Mouse (Mus musculus): ENCODE measurements around the gene Uvrag. TPM values are rescaled to one million over a fixed set of nuclear protein-coding genes. Genes with fewer than 3 reads are reported as not detected.

Uvrag gene
- polyA plus RNA-seq, 1 experiment = 12.3 TPM

- TF ChIP-seq CTCF (IDR thresholded peaks at IDR 0.05; ENCODE audit: borderline replicate concordance, extremely low read depth, insufficient read depth, insufficient read length) (no peak), POLR2A (IDR thresholded peaks at IDR 0.05; ENCODE audit: borderline replicate concordance, extremely low read depth, insufficient read depth, insufficient read length, poor library complexity, severe bottlenecking) (no peak)
- no peak for DNase-seq (ENCODE audit: low read depth)
These were observed 107.6 kb downstream of the Uvrag start for GRCm38 (mm10) chr7:99033314-99033713.

GRCm38 (mm10) chr7:99032051-99032450, 108.9 kb downstream of the Uvrag start:
- DNase-seq (ENCODE audit: low read depth) = no peak
- no peak for TF ChIP-seq POLR2A (IDR thresholded peaks at IDR 0.05; ENCODE audit: borderline replicate concordance, extremely low read depth, insufficient read depth, insufficient read length, poor library complexity, severe bottlenecking)
- no peak for TF ChIP-seq CTCF (IDR thresholded peaks at IDR 0.05; ENCODE audit: borderline replicate concordance, extremely low read depth, insufficient read depth, insufficient read length)

- DNase-seq (ENCODE audit: low read depth) = no peak
- no peak for TF ChIP-seq POLR2A (IDR thresholded peaks at IDR 0.05; ENCODE audit: borderline replicate concordance, extremely low read depth, insufficient read depth, insufficient read length, poor library complexity, severe bottlenecking)
- peak; percentile 13; the same call in 1 of the 2 replicates for TF ChIP-seq CTCF (IDR thresholded peaks at IDR 0.05; ENCODE audit: borderline replicate concordance, extremely low read depth, insufficient read depth, insufficient read length)
These were observed 112.8 kb downstream of the Uvrag start for GRCm38 (mm10) chr7:99028108-99028507.

DNA sequence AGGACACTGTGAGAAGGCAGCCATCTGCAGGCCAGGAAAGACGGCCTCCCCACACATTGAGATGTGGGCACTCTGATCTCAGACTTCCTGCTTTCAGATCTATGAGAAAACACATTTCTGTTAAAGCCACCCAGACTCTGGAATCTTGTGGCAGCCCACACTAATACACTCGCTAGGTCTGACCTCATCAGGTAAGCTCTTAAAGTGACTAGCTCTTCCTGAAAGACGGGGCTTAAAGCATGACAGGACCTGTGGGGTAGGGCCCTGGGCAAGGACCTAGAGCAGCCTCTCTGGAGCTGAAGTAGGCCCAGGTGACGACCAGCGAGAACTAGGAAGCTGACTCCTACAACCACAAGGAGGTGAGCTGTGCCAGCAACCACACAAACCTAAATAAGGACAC, 113.8 kb downstream of the Uvrag start:
- DNase-seq (ENCODE audit: low read depth) = no peak

DNA sequence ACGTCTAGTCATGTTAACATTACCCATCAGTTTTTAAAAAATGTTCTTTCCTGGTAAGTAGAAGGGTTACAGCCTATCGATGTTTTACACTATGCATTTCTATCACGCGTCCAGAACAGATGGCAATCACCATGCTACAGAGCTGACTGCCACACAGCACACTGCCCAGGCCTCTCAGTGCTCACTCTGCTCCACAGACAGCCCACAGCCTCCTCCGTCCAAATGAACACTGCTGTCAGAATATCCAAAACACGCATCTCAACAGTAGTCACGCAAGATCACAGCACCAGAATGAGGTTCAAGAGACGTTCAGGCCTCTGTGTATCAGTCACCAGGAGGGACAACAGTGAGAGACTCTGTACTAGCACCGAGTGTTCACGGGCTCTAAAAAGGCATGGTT, 115.0 kb downstream of the Uvrag start:
- TF ChIP-seq POLR2A (IDR thresholded peaks at IDR 0.05; ENCODE audit: borderline replicate concordance, extremely low read depth, insufficient read depth, insufficient read length, poor library complexity, severe bottlenecking) (no peak), CTCF (IDR thresholded peaks at IDR 0.05; ENCODE audit: borderline replicate concordance, extremely low read depth, insufficient read depth, insufficient read length) (no peak)
- no peak for DNase-seq (ENCODE audit: low read depth)

More for the DNA sequence above, 113.8 kb downstream of the Uvrag start:
- TF ChIP-seq POLR2A (IDR thresholded peaks at IDR 0.05; ENCODE audit: borderline replicate concordance, extremely low read depth, insufficient read depth, insufficient read length, poor library complexity, severe bottlenecking) = no peak
- TF ChIP-seq CTCF (IDR thresholded peaks at IDR 0.05; ENCODE audit: borderline replicate concordance, extremely low read depth, insufficient read depth, insufficient read length) = no peak

GRCm38 (mm10) chr7:99025265-99025664, 115.7 kb downstream of the Uvrag start:
- DNase-seq (ENCODE audit: low read depth) = no peak
- TF ChIP-seq CTCF (IDR thresholded peaks at IDR 0.05; ENCODE audit: borderline replicate concordance, extremely low read depth, insufficient read depth, insufficient read length) (no peak), POLR2A (IDR thresholded peaks at IDR 0.05; ENCODE audit: borderline replicate concordance, extremely low read depth, insufficient read depth, insufficient read length, poor library complexity, severe bottlenecking) (no peak)

GRCm38 (mm10) chr7:99024791-99025190, 116.2 kb downstream of the Uvrag start:
- no peak for DNase-seq (ENCODE audit: low read depth)
- no peak for TF ChIP-seq CTCF (IDR thresholded peaks at IDR 0.05; ENCODE audit: borderline replicate concordance, extremely low read depth, insufficient read depth, insufficient read length)
- no peak for TF ChIP-seq POLR2A (IDR thresholded peaks at IDR 0.05; ENCODE audit: borderline replicate concordance, extremely low read depth, insufficient read depth, insufficient read length, poor library complexity, severe bottlenecking)

- TF ChIP-seq CTCF (IDR thresholded peaks at IDR 0.05; ENCODE audit: borderline replicate concordance, extremely low read depth, insufficient read depth, insufficient read length) = no peak
- no peak for TF ChIP-seq POLR2A (IDR thresholded peaks at IDR 0.05; ENCODE audit: borderline replicate concordance, extremely low read depth, insufficient read depth, insufficient read length, poor library complexity, severe bottlenecking)
- DNase-seq (ENCODE audit: low read depth) = no peak
These were observed 117.0 kb downstream of the Uvrag start for GRCm38 (mm10) chr7:99023931-99024330.

DNA sequence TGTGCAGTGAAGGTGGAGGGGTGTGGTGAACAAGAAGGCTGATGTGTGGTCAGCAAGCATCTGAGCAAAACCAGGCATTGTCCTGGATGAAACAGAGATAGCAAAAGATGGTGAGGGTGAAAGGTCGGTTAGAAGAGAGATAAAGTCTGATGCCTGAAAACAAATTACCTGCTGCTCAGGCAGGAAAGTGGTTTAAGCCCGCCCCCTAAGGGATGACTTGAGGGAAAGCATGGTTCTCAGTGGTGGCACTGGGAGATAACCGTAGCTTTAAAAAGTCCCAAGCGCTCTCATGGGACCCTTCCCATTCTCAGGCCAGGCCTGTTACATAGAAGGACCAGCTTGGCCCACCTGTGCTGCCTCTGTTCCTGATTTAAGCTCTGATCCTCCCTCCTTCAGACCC, 119.7 kb downstream of the Uvrag start:
- DNase-seq (ENCODE audit: low read depth) = no peak
- TF ChIP-seq CTCF (IDR thresholded peaks at IDR 0.05; ENCODE audit: borderline replicate concordance, extremely low read depth, insufficient read depth, insufficient read length) = peak; percentile 11; the same call in 1 of the 2 replicates
- TF ChIP-seq POLR2A (IDR thresholded peaks at IDR 0.05; ENCODE audit: borderline replicate concordance, extremely low read depth, insufficient read depth, insufficient read length, poor library complexity, severe bottlenecking) = no peak

- no peak for TF ChIP-seq CTCF (IDR thresholded peaks at IDR 0.05; ENCODE audit: borderline replicate concordance, extremely low read depth, insufficient read depth, insufficient read length)
- no peak for TF ChIP-seq POLR2A (IDR thresholded peaks at IDR 0.05; ENCODE audit: borderline replicate concordance, extremely low read depth, insufficient read depth, insufficient read length, poor library complexity, severe bottlenecking)
- no peak for DNase-seq (ENCODE audit: low read depth)
These were observed 120.6 kb downstream of the Uvrag start for GRCm38 (mm10) chr7:99020353-99020752.

GRCm38 (mm10) chr7:99017224-99017844, 123.6 kb downstream of the Uvrag start:
- no peak for DNase-seq (ENCODE audit: low read depth)
- TF ChIP-seq CTCF (IDR thresholded peaks at IDR 0.05; ENCODE audit: borderline replicate concordance, extremely low read depth, insufficient read depth, insufficient read length) (no peak), POLR2A (IDR thresholded peaks at IDR 0.05; ENCODE audit: borderline replicate concordance, extremely low read depth, insufficient read depth, insufficient read length, poor library complexity, severe bottlenecking) (no peak)

DNA sequence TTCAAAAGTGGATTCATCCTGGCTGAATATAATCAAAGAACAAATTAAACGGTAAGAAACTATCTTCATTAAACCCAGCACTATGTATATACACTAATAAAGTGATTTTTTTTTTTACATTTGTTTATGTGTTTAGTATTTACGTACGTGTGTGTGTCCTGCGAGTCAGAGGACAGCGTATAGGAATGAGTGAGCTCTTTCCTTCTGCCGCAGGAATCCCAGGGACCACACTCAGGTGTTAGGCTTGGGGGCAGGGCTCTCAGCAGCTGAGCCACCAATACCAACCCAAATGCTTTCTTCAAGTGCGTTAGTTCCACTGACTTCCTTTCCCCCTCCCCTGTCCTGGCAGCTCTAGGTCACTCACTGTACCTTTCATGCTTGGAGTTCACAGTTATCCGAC, 125.0 kb downstream of the Uvrag start:
- no peak for TF ChIP-seq CTCF (IDR thresholded peaks at IDR 0.05; ENCODE audit: borderline replicate concordance, extremely low read depth, insufficient read depth, insufficient read length)
- TF ChIP-seq POLR2A (IDR thresholded peaks at IDR 0.05; ENCODE audit: borderline replicate concordance, extremely low read depth, insufficient read depth, insufficient read length, poor library complexity, severe bottlenecking) = no peak
- DNase-seq (ENCODE audit: low read depth) = no peak

Data from brain, embryonic 14.5 days (tissue).